Mouse (Mus musculus): ENCODE data around the gene Apoc3.

GRCm38 (mm10) chr9:46218176-46218575, 17.3 kb downstream of the Apoc3 start:
- TF ChIP-seq ZC3H11A (IDR thresholded peaks at IDR 0.05; ENCODE audit: borderline replicate concordance, low read depth, low read length) (no peak), ZNF384 (IDR thresholded peaks at IDR 0.05; ENCODE audit: low read depth, low read length) (no peak), HCFC1 (IDR thresholded peaks at IDR 0.05; ENCODE audit: borderline replicate concordance, insufficient read depth, low read length) (no peak), CHD2 (IDR thresholded peaks at IDR 0.05; ENCODE audit: low read depth, low read length) (no peak), MAFK (IDR thresholded peaks at IDR 0.05; ENCODE audit: insufficient read depth, low read depth, low read length) (no peak)
